Mouse (Mus musculus): ENCODE measurements around the gene Mok. TPM values are rescaled to one million over a fixed set of nuclear protein-coding genes. Genes with fewer than 3 reads are reported as not detected.

Gene Mok
- polyA plus RNA-seq, 1 experiment from 2014 or later = 7.9 TPM

- Histone ChIP-seq H3K27ac (ENCODE audit: low read length) (no peak overlapping the region), H3K27me3 (ENCODE audit: control insufficient read depth, insufficient read depth, low read depth, low read length) (no peaks in the 10 kb centered on the region), H3K9ac (ENCODE audit: low read length) (no peak overlapping the region), H3K4me3 (ENCODE audit: low read length) (no peak overlapping the region), H3K4me2 (ENCODE audit: low read depth, low read length) (no peak overlapping the region), H3K36me3 (ENCODE audit: control insufficient read depth, insufficient read depth, low read length) (no peaks in the 10 kb centered on the region), H3K9me3 (ENCODE audit: control insufficient read depth, low read length) (no peaks in the 10 kb centered on the region), H3K4me1 (replicated peaks; ENCODE audit: control insufficient read depth, insufficient read depth, low read length) (peaks cover 8% of the 10 kb centered on the region; the same call in 1 of the 2 replicates)
- 83% methylated on average over 3 of the region's 3 CpGs for WGBS
- ATAC-seq (ENCODE audit: low read depth) = no peak
Measured at GRCm38 (mm10) chr12:110806301-110806970, 34.3 kb downstream of the Mok start.

GRCm38 (mm10) chr12:110804261-110804660 is 36.5 kb downstream of the Mok start:
- Histone ChIP-seq H3K36me3 (ENCODE audit: control insufficient read depth, insufficient read depth, low read length) (no peaks in the 10 kb centered on the region), H3K4me1 (replicated peaks; ENCODE audit: control insufficient read depth, insufficient read depth, low read length) (peaks cover 8% of the 10 kb centered on the region; the same call in 1 of the 2 replicates), H3K27me3 (ENCODE audit: control insufficient read depth, insufficient read depth, low read depth, low read length) (no peaks in the 10 kb centered on the region), H3K4me2 (ENCODE audit: low read depth, low read length) (no peak overlapping the region), H3K9ac (ENCODE audit: low read length) (no peak overlapping the region), H3K4me3 (ENCODE audit: low read length) (no peak overlapping the region), H3K9me3 (ENCODE audit: control insufficient read depth, low read length) (no peaks in the 10 kb centered on the region), H3K27ac (ENCODE audit: low read length) (no peak overlapping the region)
- no peak; the same call in 1 of the 2 replicates for ATAC-seq (ENCODE audit: low read depth)
- 25% methylated on average over 10 of the region's 10 CpGs for WGBS

- Histone ChIP-seq H3K36me3 (ENCODE audit: control insufficient read depth, insufficient read depth, low read length) (no peaks in the 10 kb centered on the region), H3K27ac (ENCODE audit: low read length) (no peak overlapping the region), H3K9me3 (ENCODE audit: control insufficient read depth, low read length) (no peaks in the 10 kb centered on the region), H3K4me1 (replicated peaks; ENCODE audit: control insufficient read depth, insufficient read depth, low read length) (peaks cover 2% of the 10 kb centered on the region; the same call in 1 of the 2 replicates), H3K27me3 (ENCODE audit: control insufficient read depth, insufficient read depth, low read depth, low read length) (no peaks in the 10 kb centered on the region), H3K9ac (ENCODE audit: low read length) (no peak overlapping the region), H3K4me2 (ENCODE audit: low read depth, low read length) (no peak overlapping the region), H3K4me3 (ENCODE audit: low read length) (no peak overlapping the region)
- ATAC-seq (ENCODE audit: low read depth) = no peak; the same call in 1 of the 2 replicates
- WGBS = 69% methylated on average over 5 of the region's 5 CpGs
Measured at GRCm38 (mm10) chr12:110802674-110803297, 38.0 kb downstream of the Mok start.

GRCm38 (mm10) chr12:110801876-110802464 is 38.8 kb downstream of the Mok start:
- no peak overlapping the region for H3K9ac ChIP-seq (ENCODE audit: low read length)
- no peaks in the 10 kb centered on the region for H3K36me3 ChIP-seq (ENCODE audit: control insufficient read depth, insufficient read depth, low read length)
- H3K4me3 ChIP-seq (ENCODE audit: low read length) = no peak overlapping the region
- H3K9me3 ChIP-seq (ENCODE audit: control insufficient read depth, low read length) = no peaks in the 10 kb centered on the region
- peaks cover 2% of the 10 kb centered on the region; the same call in 1 of the 2 replicates for H3K4me1 ChIP-seq (replicated peaks; ENCODE audit: control insufficient read depth, insufficient read depth, low read length)
- WGBS = 64% methylated on average over 10 of the region's 10 CpGs
- H3K27me3 ChIP-seq (ENCODE audit: control insufficient read depth, insufficient read depth, low read depth, low read length) = no peaks in the 10 kb centered on the region
- no peak overlapping the region for H3K4me2 ChIP-seq (ENCODE audit: low read depth, low read length)
- peak; percentile 41; the same call in 1 of the 2 replicates for ATAC-seq (ENCODE audit: low read depth)
- no peak overlapping the region for H3K27ac ChIP-seq (ENCODE audit: low read length)

- Histone ChIP-seq H3K4me1 (replicated peaks; ENCODE audit: control insufficient read depth, insufficient read depth, low read length) (peaks cover 1% of the 10 kb centered on the region; the same call in 1 of the 2 replicates), H3K9ac (ENCODE audit: low read length) (no peak overlapping the region), H3K4me3 (ENCODE audit: low read length) (no peak overlapping the region), H3K36me3 (ENCODE audit: control insufficient read depth, insufficient read depth, low read length) (no peaks in the 10 kb centered on the region), H3K27me3 (ENCODE audit: control insufficient read depth, insufficient read depth, low read depth, low read length) (no peaks in the 10 kb centered on the region), H3K4me2 (ENCODE audit: low read depth, low read length) (no peak overlapping the region), H3K9me3 (ENCODE audit: control insufficient read depth, low read length) (no peaks in the 10 kb centered on the region), H3K27ac (ENCODE audit: low read length) (no peak overlapping the region)
- WGBS = 86% methylated on average over 4 of the region's 4 CpGs
- no peak for ATAC-seq (ENCODE audit: low read depth)
Measured at GRCm38 (mm10) chr12:110799226-110799625, 41.5 kb downstream of the Mok start.

- H3K27ac ChIP-seq (ENCODE audit: low read length) = no peak overlapping the region
- H3K9me3 ChIP-seq (ENCODE audit: control insufficient read depth, low read length) = no peaks in the 10 kb centered on the region
- WGBS = 80% methylated on average over 10 of the region's 10 CpGs
- no peaks in the 10 kb centered on the region for H3K4me1 ChIP-seq (replicated peaks; ENCODE audit: control insufficient read depth, insufficient read depth, low read length)
- no peak overlapping the region for H3K4me3 ChIP-seq (ENCODE audit: low read length)
- no peak overlapping the region for H3K4me2 ChIP-seq (ENCODE audit: low read depth, low read length)
- H3K27me3 ChIP-seq (ENCODE audit: control insufficient read depth, insufficient read depth, low read depth, low read length) = no peaks in the 10 kb centered on the region
- 0 out of 2 replicates have a peak, but pooled peaks cover 2% of the 10 kb centered on the region for H3K36me3 ChIP-seq (ENCODE audit: control insufficient read depth, insufficient read depth, low read length)
- ATAC-seq (ENCODE audit: low read depth) = no peak
- H3K9ac ChIP-seq (ENCODE audit: low read length) = no peak overlapping the region
Measured at GRCm38 (mm10) chr12:110797842-110798431, 42.8 kb downstream of the Mok start.

GRCm38 (mm10) chr12:110797202-110797601 is 43.5 kb downstream of the Mok start:
- WGBS = 85% methylated on average over 6 of the region's 6 CpGs
- Histone ChIP-seq H3K9me3 (ENCODE audit: control insufficient read depth, low read length) (no peaks in the 10 kb centered on the region), H3K4me2 (ENCODE audit: low read depth, low read length) (no peak overlapping the region)

GRCm38 (mm10) chr12:110796748-110797147 is 44.0 kb downstream of the Mok start:
- Histone ChIP-seq H3K27me3 (ENCODE audit: control insufficient read depth, insufficient read depth, low read depth, low read length) (no peaks in the 10 kb centered on the region), H3K4me2 (ENCODE audit: low read depth, low read length) (no peak overlapping the region), H3K9ac (ENCODE audit: low read length) (no peak overlapping the region), H3K36me3 (ENCODE audit: control insufficient read depth, insufficient read depth, low read length) (0 out of 2 replicates have a peak, but pooled peaks cover 2% of the 10 kb centered on the region), H3K4me1 (replicated peaks; ENCODE audit: control insufficient read depth, insufficient read depth, low read length) (no peaks in the 10 kb centered on the region), H3K9me3 (ENCODE audit: control insufficient read depth, low read length) (no peaks in the 10 kb centered on the region), H3K4me3 (ENCODE audit: low read length) (no peak overlapping the region), H3K27ac (ENCODE audit: low read length) (no peak overlapping the region)
- ATAC-seq (ENCODE audit: low read depth) = no peak
- WGBS = 77% methylated on average over 6 of the region's 6 CpGs

More at GRCm38 (mm10) chr12:110797202-110797601, 43.5 kb downstream of the Mok start:
- Histone ChIP-seq H3K4me1 (replicated peaks; ENCODE audit: control insufficient read depth, insufficient read depth, low read length) (no peaks in the 10 kb centered on the region), H3K9ac (ENCODE audit: low read length) (no peak overlapping the region), H3K27me3 (ENCODE audit: control insufficient read depth, insufficient read depth, low read depth, low read length) (no peaks in the 10 kb centered on the region), H3K27ac (ENCODE audit: low read length) (no peak overlapping the region), H3K4me3 (ENCODE audit: low read length) (no peak overlapping the region), H3K36me3 (ENCODE audit: control insufficient read depth, insufficient read depth, low read length) (0 out of 2 replicates have a peak, but pooled peaks cover 2% of the 10 kb centered on the region)
- ATAC-seq (ENCODE audit: low read depth) = no peak

GRCm38 (mm10) chr12:110795035-110795434 is 45.7 kb downstream of the Mok start:
- no peak overlapping the region for H3K4me2 ChIP-seq (ENCODE audit: low read depth, low read length)
- H3K36me3 ChIP-seq (ENCODE audit: control insufficient read depth, insufficient read depth, low read length) = 0 out of 2 replicates have a peak, but pooled peaks cover 2% of the 10 kb centered on the region
- WGBS = 88% methylated on average over 6 of the region's 6 CpGs
- H3K27me3 ChIP-seq (ENCODE audit: control insufficient read depth, insufficient read depth, low read depth, low read length) = no peaks in the 10 kb centered on the region
- H3K4me1 ChIP-seq (replicated peaks; ENCODE audit: control insufficient read depth, insufficient read depth, low read length) = no peaks in the 10 kb centered on the region
- no peak overlapping the region for H3K4me3 ChIP-seq (ENCODE audit: low read length)
- H3K27ac ChIP-seq (ENCODE audit: low read length) = no peak overlapping the region
- no peaks in the 10 kb centered on the region for H3K9me3 ChIP-seq (ENCODE audit: control insufficient read depth, low read length)
- ATAC-seq (ENCODE audit: low read depth) = peak; percentile 17; the same call in 1 of the 2 replicates
- no peak overlapping the region for H3K9ac ChIP-seq (ENCODE audit: low read length)
